In the genomic region with DNA sequence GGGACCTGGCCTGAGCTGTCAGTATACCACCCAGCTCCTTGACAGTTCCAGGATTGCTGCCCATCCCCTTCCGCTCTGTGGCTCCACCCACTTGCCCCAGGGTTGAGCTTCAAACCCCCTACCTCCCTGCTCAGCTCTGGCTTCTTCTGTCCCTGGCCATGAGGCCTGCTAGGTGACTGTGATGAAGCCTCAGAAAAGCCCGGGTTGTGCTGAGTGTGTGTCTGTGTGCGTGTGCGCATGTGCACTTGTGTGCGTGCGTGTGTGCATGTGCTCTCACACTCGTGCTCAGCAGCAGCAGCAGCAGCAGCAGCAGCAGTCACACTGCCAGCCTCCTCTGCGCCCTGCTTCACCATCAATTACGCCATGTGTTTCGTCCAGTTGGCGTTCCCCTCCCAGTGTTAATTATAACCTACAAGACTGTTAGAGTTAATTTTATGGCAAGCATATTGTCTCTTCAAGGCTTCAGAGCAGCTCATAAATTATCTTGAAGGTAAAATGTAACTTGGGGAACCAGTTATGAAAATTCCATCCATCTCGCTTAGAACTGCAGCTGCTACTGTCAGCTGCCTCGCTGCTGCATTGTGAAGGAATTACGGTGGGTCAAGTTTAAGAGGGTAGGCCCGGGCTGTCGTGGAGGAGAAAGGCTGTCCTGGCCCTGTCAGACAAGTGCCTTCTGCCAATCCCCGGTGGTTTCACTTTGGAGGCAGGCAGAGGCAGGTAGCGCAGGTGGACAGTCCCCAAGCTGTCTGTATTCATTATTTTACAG, we compare ENCODE assay signal across 9 mouse cellular contexts.
DNase-seq lines count a peak whose midpoint lies in the region; ATAC-seq and TF ChIP-seq lines count a peak whose summit lies in the region.
"Had no signal": no experiment of that assay in that cellular context is flagged by ENCODE, and none has a peak within 500 bp of the region (broad histone marks: within the 10 kb centered on the region; RNA-seq: fewer than 3 reads in every experiment).

No protein-coding gene starts in this region.

- no peak for TF ChIP-seq POLR2A in kidney, adult 2 months (IDR thresholded peaks at IDR 0.05; ENCODE audit: low read depth, low read length)

- H3K9me3 ChIP-seq in kidney, embryonic 15.5 days (replicated peaks): no peaks in the 10 kb centered on the region
- H3K9me3 ChIP-seq in embryonic facial prominence, embryonic 10.5 days: no peaks in the 10 kb centered on the region
- H3K9me3 ChIP-seq in hindbrain, embryonic 14.5 days (ENCODE audit: control insufficient read depth, low read length): no peaks in the 10 kb centered on the region
- H3K9me3 ChIP-seq in midbrain, embryonic 15.5 days: no peaks in the 10 kb centered on the region
- H3K9me3 ChIP-seq: lung, embryonic 15.5 days had no signal

- H3K36me3 ChIP-seq in kidney, embryonic 15.5 days: no peaks in the 10 kb centered on the region
- H3K36me3 ChIP-seq in kidney, adult 2 months (ENCODE audit: control insufficient read depth, insufficient read depth, low read length): no peaks in the 10 kb centered on the region
- no peaks in the 10 kb centered on the region for H3K36me3 ChIP-seq in embryonic facial prominence, embryonic 10.5 days (replicated peaks)
- H3K36me3 ChIP-seq in hindbrain, embryonic 14.5 days (replicated peaks; ENCODE audit: control insufficient read depth, insufficient read depth): no peaks in the 10 kb centered on the region
- H3K36me3 ChIP-seq in midbrain, embryonic 15.5 days (replicated peaks): no peaks in the 10 kb centered on the region
- H3K36me3 ChIP-seq: lung, embryonic 15.5 days had no signal

- no peak overlapping the region for H3K27ac ChIP-seq in kidney, embryonic 15.5 days
- no peak overlapping the region; the same call in 1 of the 2 replicates for H3K27ac ChIP-seq in kidney, adult 2 months (ENCODE audit: insufficient read depth, low read depth, low read length)
- peak overlapping the region; percentile 40; the same call in 1 of the 2 replicates for H3K27ac ChIP-seq in embryonic facial prominence, embryonic 10.5 days (replicated peaks)
- H3K27ac ChIP-seq in hindbrain, embryonic 14.5 days: no peak overlapping the region
- H3K27ac ChIP-seq in midbrain, embryonic 15.5 days: no peak overlapping the region
- H3K27ac ChIP-seq: lung, embryonic 15.5 days had no signal

- peaks cover 19% of the 10 kb centered on the region for H3K27me3 ChIP-seq in kidney, embryonic 15.5 days
- H3K27me3 ChIP-seq in kidney, adult 2 months (replicated peaks; ENCODE audit: control insufficient read depth, insufficient read depth, low read length): no peaks in the 10 kb centered on the region
- H3K27me3 ChIP-seq in embryonic facial prominence, embryonic 10.5 days (replicated peaks; ENCODE audit: low read depth, poor library complexity, severe bottlenecking): peaks cover 84% of the 10 kb centered on the region
- peaks cover 16% of the 10 kb centered on the region for H3K27me3 ChIP-seq in hindbrain, embryonic 14.5 days (ENCODE audit: control insufficient read depth, insufficient read depth, low read length)
- peaks cover 5% of the 10 kb centered on the region for H3K27me3 ChIP-seq in midbrain, embryonic 15.5 days (replicated peaks)
- H3K27me3 ChIP-seq: lung, embryonic 15.5 days had no signal

- TF ChIP-seq CTCF in kidney, adult 2 months (conservative IDR thresholded peaks at IDR 0.05; ENCODE audit: insufficient read depth, insufficient read length, low read depth, low read length): no peak

- H3K4me3 ChIP-seq in kidney, embryonic 15.5 days (replicated peaks): no peak overlapping the region
- H3K4me3 ChIP-seq in kidney, adult 2 months (ENCODE audit: insufficient read depth, low read depth, low read length): no peak overlapping the region
- no peak overlapping the region for H3K4me3 ChIP-seq in embryonic facial prominence, embryonic 10.5 days
- H3K4me3 ChIP-seq in hindbrain, embryonic 14.5 days (replicated peaks; ENCODE audit: low read length): no peak overlapping the region
- no peak overlapping the region for H3K4me3 ChIP-seq in midbrain, embryonic 15.5 days
- H3K4me3 ChIP-seq: lung, embryonic 15.5 days had no signal

- no peak for DNase-seq in kidney, adult 2 months
- DNase-seq in embryonic facial prominence, embryonic 10.5 days (ENCODE audit: low spot score): no peak
- no peak for DNase-seq in hindbrain, embryonic 14.5 days (ENCODE audit: low spot score)
- no peak for DNase-seq in adrenal gland, postnatal 4 days (ENCODE audit: low spot score in 2 of 2)
- no peak for DNase-seq in testis, postnatal 10 days (ENCODE audit: low spot score)
- DNase-seq in adrenal gland, adult 18-20 months (ENCODE audit: low spot score in 2 of 2): no peak

- peaks cover 36% of the 10 kb centered on the region for H3K4me1 ChIP-seq in kidney, embryonic 15.5 days
- peaks cover 12% of the 10 kb centered on the region; the same call in 1 of the 2 replicates for H3K4me1 ChIP-seq in kidney, adult 2 months (ENCODE audit: control insufficient read depth, insufficient read depth, low read length)
- peaks cover 41% of the 10 kb centered on the region for H3K4me1 ChIP-seq in embryonic facial prominence, embryonic 10.5 days
- peaks cover 26% of the 10 kb centered on the region for H3K4me1 ChIP-seq in hindbrain, embryonic 14.5 days (replicated peaks; ENCODE audit: control insufficient read depth, insufficient read depth, low read length)
- H3K4me1 ChIP-seq in midbrain, embryonic 15.5 days: peaks cover 40% of the 10 kb centered on the region

- no peak overlapping the region for H3K4me2 ChIP-seq in kidney, embryonic 15.5 days
- H3K4me2 ChIP-seq in hindbrain, embryonic 14.5 days (replicated peaks): no peak overlapping the region
- H3K4me2 ChIP-seq in midbrain, embryonic 15.5 days: no peak overlapping the region
- H3K4me2 ChIP-seq: lung, embryonic 15.5 days had no signal

- 55% methylated on average over 18 of the region's 18 CpGs for whole genome bisulfite sequencing in kidney, embryonic 15.5 days
- 79% methylated on average over 18 of the region's 18 CpGs for WGBS in kidney, adult 2 months
- 72% methylated on average over 18 of the region's 18 CpGs for WGBS in embryonic facial prominence, embryonic 10.5 days
- WGBS in hindbrain, embryonic 14.5 days: 54% methylated on average over 18 of the region's 18 CpGs
- WGBS in midbrain, embryonic 15.5 days: 64% methylated on average over 18 of the region's 18 CpGs

- H3K9ac ChIP-seq in kidney, embryonic 15.5 days: no peak overlapping the region
- H3K9ac ChIP-seq in hindbrain, embryonic 14.5 days: no peak overlapping the region
- H3K9ac ChIP-seq in midbrain, embryonic 15.5 days: no peak overlapping the region
- H3K9ac ChIP-seq: lung, embryonic 15.5 days had no signal

- peak; percentile 68 for ATAC-seq in kidney, embryonic 15.5 days (replicated peaks; ENCODE audit: low FRiP score)
- ATAC-seq in hindbrain, embryonic 14.5 days (ENCODE audit: low FRiP score): peak; percentile 60
- ATAC-seq in midbrain, embryonic 15.5 days (replicated peaks): peak; percentile 57
